Mouse (Mus musculus): ENCODE measurements around the gene Dync1li2.

Gene Dync1li2

GRCm38 (mm10) chr8:104442299-104443124 lies at the start of gene Dync1li2:
Gene Dync1li2, minus strand, starts transcription at chr8:104443047.
- DNase-seq (ENCODE audit: low spot score in 2 of 2), result peak; percentile 73 to 90

- DNase-seq (ENCODE audit: low spot score in 2 of 2), result no peak
Measured at GRCm38 (mm10) chr8:104479091-104479490, 36.2 kb upstream of the Dync1li2 start.

GRCm38 (mm10) chr8:104472465-104472864 lies 29.6 kb upstream of the Dync1li2 start:
- no peak for DNase-seq (ENCODE audit: low spot score in 2 of 2)

DNA sequence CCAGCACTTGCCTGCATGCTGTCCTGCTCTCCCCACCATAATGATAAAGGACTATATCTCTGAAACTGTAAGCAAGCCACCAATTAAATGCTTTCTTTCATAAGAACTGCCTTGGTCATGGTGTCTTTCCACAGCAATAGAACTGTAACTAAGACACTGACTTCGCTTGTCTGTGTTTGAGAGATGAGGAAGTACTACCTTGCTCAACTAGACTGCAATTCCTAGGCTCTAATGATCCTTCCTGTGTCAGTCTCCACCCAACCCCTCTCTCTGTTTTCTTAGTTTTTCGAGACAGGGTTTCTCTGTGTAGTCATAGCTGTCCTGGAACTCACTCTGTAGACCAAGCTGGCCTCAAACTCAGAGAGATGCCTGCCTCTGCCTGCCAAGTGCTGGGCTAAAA lies 24.6 kb upstream of the Dync1li2 start:
- DNase-seq (ENCODE audit: low spot score in 2 of 2), result no peak

DNA sequence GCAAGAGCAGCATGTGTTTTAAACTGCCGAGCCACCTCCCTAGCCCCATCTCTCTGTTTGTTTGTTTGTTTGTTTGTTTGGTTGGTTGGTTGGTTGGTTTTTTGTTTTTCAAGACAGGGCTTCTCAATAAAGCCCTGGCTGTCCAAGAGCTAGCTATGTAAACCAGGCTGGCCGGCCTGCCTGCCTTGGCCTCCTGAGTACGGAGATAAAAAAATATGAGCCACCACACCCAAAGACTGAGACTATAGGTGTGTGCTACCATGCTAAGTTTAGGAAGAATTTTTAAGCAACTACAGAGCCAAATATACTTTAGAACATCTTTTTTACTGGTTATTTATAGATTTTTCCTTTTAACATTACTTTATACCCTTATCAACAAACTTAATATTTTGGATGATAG lies 9.3 kb upstream of the Dync1li2 start:
- no peak for DNase-seq (ENCODE audit: low spot score in 2 of 2)

DNA sequence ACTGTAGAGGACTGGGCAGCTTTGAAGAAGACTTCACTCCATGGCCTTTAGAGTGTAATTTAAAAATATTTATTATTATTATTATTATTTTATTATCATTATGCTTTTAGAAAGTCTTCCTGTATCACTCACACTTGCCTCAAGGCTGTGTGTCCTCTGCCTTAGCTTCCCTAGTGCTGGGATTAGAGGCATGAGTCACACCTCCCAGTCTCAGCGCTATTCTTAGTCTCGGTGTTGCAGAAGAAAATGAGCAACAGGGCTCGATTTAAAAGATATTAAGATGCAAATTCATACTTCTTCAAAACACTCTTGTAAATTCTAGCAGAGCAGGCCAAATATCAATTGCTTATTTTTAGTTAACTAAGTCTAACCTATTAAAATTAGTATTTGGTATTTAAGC lies 5.9 kb upstream of the Dync1li2 start:
- DNase-seq (ENCODE audit: low spot score in 2 of 2), result no peak

- DNase-seq (ENCODE audit: low spot score in 2 of 2), result no peak
Measured at GRCm38 (mm10) chr8:104446016-104446415, 3.2 kb upstream of the Dync1li2 start.

DNA sequence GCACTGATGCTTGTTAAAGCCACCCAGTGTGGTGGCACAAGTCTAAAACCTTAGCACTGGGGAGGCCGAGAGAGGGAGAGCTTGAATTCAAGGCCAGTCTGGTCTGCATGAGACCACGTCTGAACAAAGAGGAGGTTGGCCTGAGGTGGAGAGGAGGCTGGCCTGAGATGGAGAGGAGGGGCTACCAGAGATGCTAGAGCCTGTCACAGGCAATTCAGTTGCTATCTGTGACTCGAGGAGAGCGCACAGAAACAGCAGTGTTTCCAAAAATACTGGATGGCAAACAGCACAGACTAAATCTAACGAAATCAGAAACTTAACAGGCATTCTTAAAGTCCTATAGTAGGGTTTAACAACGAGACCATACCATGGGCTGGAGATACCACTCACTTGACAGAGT lies 2.4 kb upstream of the Dync1li2 start:
- DNase-seq (ENCODE audit: low spot score in 2 of 2), result no peak

DNA sequence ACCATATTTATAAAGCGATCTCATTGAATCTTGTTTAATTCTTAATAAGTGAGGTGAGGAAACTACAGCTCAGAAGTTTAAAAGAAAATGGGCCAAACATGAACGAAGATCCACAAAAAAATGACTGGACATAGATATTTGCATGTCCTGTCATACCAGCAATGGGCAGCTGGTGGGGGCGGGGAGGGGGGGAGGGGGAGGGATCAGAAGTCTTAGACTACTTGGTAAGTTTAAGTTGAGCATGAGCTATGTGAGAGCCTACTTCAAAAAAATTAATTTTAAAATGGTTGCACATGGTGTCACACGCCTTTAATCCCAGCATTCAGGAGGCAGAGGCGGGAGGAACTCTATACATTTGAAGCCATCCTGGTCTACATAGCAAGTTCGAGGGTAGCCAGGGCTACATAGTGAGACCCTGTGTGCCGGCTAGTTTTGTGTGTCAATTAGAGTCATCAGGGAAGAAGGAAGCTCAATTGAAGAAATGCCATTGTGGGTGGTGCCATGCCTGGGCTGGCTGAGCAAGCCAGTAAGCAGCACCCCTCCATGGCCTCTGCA lies 355 bp upstream of the Dync1li2 start:
- peak in 1 of 2 experiments; percentile 4 for DNase-seq (ENCODE audit: low spot score in 2 of 2)

DNA sequence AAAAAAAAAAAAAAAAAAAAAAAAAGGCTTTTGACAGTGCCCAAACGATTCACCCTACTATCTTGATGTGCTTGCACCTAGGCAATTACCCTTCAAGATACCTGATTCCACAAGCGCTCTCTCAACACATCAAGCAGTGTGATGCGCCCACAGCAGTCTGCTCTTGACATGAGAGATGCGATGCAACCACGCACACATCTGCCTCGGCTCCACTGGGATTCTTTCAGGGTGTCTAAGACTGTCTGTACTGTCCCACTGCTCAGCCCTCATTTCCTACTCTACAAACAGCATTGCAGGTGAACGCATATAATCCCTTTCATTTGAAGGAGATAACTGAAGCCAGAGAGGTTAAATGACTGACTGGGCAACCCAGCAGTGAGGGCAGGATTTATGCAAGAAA lies 1.2 kb downstream of the Dync1li2 start:
- DNase-seq (ENCODE audit: low spot score in 2 of 2), result peak in 1 of 2 experiments; percentile 15

DNA sequence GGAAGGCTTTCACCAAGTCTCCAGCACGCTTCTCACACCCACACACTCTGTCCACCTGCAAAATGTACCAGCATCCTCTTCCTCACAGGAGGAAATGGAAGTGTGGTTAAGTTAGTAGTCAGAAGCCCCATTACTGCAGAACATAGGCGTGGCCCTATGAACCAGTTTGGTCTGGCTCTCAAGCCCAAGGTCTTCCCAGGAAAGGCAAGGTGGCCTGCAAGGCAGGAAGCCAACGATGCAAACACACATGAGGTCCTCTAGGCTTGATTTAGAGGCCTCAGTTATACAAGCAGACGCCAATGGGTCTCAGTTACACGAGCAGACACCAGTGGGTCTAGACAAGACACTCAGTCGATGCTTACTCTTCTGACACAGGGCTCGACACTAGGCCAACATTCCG lies 3.4 kb downstream of the Dync1li2 start:
- peak; percentile 4 to 6 for DNase-seq (ENCODE audit: low spot score in 2 of 2)

DNA sequence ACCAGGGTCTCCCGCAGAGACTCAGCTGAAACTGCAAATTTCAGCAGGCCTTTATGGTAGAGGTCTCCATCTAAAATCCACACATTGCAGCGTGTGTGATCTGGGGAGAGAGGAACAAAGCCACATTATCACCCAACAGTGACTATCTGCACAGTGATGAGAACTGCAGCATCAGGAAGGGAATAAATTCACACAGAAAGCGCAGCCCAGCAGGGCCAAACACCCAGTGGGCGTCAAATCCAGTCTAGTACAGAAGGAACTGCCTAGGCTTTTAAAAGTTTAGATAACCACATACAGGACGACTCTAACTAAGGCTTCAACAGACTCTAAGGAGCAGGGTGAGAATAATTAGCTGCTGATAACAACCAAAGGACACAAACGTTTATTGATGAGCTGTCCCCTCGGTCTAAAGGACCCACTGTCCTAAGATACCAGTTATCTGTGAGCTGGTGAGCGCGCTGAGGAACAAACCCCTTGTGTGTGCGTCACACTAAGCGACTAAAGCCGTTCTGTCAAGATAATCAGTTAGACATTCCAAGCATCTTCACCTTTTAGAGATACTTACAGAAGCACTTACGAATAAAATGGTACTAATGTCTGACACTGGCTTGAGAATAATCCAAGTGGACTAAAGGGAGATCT lies 5.2 kb downstream of the Dync1li2 start:
- DNase-seq (ENCODE audit: low spot score in 2 of 2), result peak in 1 of 2 experiments; percentile 14

DNA sequence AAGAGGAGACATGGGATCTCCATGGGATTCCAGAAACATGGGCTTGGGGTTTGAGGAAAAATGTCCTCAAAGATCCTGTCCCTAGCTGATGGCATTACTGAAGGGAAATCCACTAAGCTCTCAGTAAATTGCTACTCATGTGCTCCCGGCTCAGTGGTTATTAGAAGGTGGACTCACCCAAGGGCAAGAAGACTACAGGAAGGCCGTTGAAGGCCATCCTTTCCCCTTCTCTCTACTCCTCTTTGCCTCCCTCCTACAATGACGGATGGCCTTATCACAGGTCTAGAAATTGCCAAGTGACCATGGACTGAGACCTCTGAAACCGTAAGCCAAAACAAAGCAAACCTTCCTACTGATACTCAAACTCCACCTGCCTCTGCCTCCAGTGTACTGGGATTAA lies 6.3 kb downstream of the Dync1li2 start:
- DNase-seq (ENCODE audit: low spot score in 2 of 2), result no peak

- DNase-seq (ENCODE audit: low spot score in 2 of 2), result peak; percentile 92 to 93
Measured at GRCm38 (mm10) chr8:104436038-104436437, 6.8 kb downstream of the Dync1li2 start.

DNA sequence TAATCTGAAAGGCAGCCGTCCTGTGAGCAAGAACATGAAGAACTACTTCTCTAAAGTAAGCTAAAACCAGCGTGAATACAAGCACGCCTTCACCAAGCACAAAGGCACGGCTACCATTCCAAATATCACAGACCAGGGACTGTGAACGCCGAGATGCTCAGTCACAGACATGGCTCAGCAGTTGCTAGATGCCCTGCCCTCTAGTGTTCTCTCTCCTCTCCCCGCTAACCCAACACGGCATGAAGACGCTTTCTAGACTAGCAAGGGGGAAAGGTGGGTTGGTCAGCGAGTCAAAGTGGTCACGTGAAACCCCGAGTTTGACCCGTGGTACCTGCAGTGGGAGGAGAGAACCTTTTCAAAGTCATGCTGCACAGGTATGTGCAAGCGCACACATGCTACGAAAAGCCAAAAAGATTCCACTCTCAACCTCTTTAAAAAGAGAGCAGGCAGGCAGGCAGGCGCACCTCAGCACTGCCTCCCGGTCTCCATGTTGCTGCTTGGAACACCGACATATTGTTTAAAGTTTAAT lies 8.0 kb downstream of the Dync1li2 start:
- DNase-seq (ENCODE audit: low spot score in 2 of 2), result no peak

DNA sequence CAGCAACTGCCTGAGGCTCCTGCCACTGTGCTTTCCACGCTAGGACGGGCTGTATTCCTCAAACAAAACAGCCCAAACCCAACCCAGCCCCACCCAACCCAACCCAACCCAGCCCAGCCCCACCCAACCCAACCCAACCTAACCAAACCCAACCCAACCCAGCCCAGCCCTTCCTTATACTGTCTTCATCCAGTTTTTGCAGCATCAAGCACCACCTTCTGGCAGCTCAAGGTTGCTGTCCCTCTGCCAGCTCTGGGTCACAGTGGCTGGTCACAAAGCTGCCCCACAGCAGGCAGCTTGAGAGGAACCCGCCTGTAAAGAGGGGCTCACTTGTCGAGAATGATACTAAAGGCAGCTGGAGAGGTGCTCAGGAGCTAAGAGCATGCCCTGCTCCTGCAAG lies 8.6 kb downstream of the Dync1li2 start:
- no peak for DNase-seq (ENCODE audit: low spot score in 2 of 2)

GRCm38 (mm10) chr8:104433191-104433842 lies 9.5 kb downstream of the Dync1li2 start:
- DNase-seq (ENCODE audit: low spot score in 2 of 2), result no peak

- DNase-seq (ENCODE audit: low spot score in 2 of 2), result no peak
Measured at GRCm38 (mm10) chr8:104432656-104433055, 10.2 kb downstream of the Dync1li2 start.

GRCm38 (mm10) chr8:104430230-104430629 lies 12.6 kb downstream of the Dync1li2 start:
- DNase-seq (ENCODE audit: low spot score in 2 of 2), result no peak

DNA sequence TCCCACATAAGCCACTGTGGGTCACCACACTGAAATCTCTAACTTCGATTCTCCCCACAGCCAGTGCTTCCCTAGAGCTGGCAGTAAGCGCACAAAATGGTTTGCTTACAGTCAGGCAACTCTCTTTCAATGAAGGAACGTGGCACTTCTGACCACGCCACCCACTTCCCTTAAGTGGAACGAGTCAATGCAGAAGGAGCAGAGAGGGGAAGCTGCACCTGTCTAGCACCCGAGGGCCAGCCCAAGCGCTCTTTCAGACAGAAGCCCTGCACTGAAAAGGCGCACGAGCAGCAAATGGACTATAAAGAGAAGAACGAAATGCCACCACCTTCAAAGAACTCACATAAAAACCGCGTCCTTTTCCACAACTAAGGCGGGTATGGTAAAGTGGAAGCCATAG lies 15.1 kb downstream of the Dync1li2 start:
- no peak for DNase-seq (ENCODE audit: low spot score in 2 of 2)

DNA sequence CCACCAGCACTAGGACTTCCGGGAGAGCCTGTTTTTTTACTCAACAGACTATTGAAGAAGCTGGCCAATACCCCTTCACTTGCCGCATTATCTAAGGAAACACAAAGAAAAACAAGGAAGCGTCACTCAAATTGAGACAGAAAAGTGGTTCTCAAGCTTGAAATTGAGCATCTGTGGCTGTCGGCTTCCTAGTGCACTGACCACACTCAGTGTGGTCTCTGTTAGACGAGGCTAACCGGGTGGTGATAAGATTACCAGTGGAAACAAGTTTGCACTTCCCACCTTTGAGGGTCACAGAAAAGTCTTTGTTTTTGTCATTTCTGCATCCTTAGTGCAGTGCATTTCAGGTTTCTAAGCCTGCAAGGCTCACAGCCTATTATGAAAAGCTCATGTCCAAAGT lies 20.5 kb downstream of the Dync1li2 start:
- DNase-seq (ENCODE audit: low spot score in 2 of 2), result no peak

DNA sequence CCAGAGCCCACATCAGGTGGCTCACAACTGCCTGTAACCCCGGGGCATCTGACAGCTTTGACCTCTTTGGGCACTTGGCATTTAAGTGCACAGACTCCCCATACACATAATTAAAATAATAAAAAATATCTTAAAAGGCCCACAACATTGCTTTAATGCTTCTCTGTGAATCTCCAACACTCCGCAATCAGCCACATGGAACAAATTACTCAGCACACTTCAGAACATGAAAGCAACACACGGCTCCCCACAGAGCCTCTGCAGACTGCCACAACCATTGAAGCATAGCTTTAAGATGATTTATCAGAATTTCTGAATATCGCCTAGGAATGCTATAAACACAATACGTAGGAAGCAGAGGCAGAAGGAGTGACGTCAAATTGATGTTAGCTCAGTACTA lies 26.8 kb downstream of the Dync1li2 start:
- no peak for DNase-seq (ENCODE audit: low spot score in 2 of 2)

All from frontal cortex, postnatal 10 days (tissue).